Mouse (Mus musculus) neutrophil, adult 59 days (primary cell): ENCODE results near the gene Rps6ka1. TPM values are rescaled to one million over a fixed set of nuclear protein-coding genes. Genes with fewer than 3 reads are reported as not detected.

ENCODE experiments used
- total RNA-seq, 2 experiments: library from RNA; stranded (reverse); gene quantifications; 1 replicate in 1 of 2; 2 replicates in 1 of 2; pipeline ENCODE4 v1.2.4; 2023

The Rps6ka1 gene
- total RNA-seq = 100 to 1,000 TPM; 257 to 277 TPM

DNA sequence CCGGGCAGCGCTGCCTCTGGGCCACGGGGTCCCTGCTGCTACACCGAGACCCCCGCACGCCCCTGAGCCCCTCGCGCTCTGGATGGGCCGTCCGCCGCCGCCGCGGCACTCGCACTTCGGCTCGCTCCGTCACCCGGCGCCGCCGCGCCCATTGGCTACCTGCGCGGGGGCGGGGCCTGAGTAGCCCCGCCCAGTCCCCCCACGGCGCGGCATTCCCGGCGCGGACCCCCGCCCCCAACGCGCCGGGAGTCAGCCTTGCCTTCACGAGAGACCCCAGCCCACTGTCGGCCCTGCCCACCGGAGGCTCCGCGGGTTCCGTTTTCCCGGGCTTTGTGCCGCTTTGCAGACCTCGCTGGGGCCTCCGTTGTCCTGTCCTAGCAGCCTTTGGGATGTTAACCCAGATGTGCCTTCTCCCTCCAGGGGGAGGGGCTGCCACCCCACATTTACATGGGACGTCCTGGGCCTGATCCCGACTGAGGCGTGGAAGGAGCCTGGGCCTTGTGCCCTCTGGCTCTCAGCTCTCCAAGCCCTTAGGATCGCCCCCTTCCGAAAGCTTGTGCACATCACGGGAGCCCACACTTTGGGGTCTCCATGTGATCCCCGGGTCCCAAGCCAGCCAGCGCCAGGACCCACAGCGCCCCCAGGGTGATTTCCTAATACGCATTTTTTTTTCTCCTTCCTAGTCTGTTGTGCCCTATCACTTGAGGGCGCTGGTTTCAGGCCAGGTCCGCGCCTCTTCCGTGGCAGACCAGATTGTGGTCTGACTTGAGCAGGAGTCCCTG is at the start of gene Rps6ka1:
Rps6ka1 (minus strand) TSS at position 126 of the 782 bp plus-strand sequence.

Other genes with a start within 250 kb of the Rps6ka1 start
- 100 to 1,000 TPM; 110 to 125 TPM for gene Zdhhc18, start 237.6 kb downstream of the Rps6ka1 start, total RNA-seq
- 10 to 100 TPM; 16.4 to 21.6 TPM for gene Pigv, start 215.2 kb downstream of the Rps6ka1 start, total RNA-seq
- gene Arid1a, start 131.0 kb downstream of the Rps6ka1 start, total RNA-seq = 100 to 1,000 TPM; 127 to 138 TPM
- gene Hmgn2, start 80.9 kb upstream of the Rps6ka1 start, total RNA-seq = 1,000 to 10,000 TPM; 1,129 to 1,279 TPM
- 10 to 100 TPM; 64.0 to 71.1 TPM for gene Dhdds, start 113.1 kb upstream of the Rps6ka1 start, total RNA-seq
- gene Lin28a, start 131.0 kb upstream of the Rps6ka1 start, total RNA-seq = 10 to 100 TPM; 43.4 to 50.8 TPM
- gene Zfp683, start 166.0 kb upstream of the Rps6ka1 start, total RNA-seq = under 1 TPM in 1 of 2 experiments, not detected in 1; 0.24 TPM
- gene Crybg2, start 173.0 kb upstream of the Rps6ka1 start, total RNA-seq = under 1 TPM; 0.42 to 0.44 TPM
- gene Cd52, start 207.3 kb upstream of the Rps6ka1 start, total RNA-seq = 1,000 to 10,000 TPM; 1,669 to 1,713 TPM
- 1 to 10 TPM; 6.1 to 8.0 TPM for gene Ubxn11, start 214.8 kb upstream of the Rps6ka1 start, total RNA-seq
- gene Sh3bgrl3, start 241.0 kb upstream of the Rps6ka1 start, total RNA-seq = 1,000 to 10,000 TPM; 1,034 to 1,041 TPM